Mouse (Mus musculus): Measurements from ENCODE around the gene Pcca. TPM values are rescaled to one million over a fixed set of nuclear protein-coding genes. Genes with fewer than 3 reads are reported as not detected.

Pcca gene
- polyA plus RNA-seq, 1 experiment from 2014 or later: 27.0 TPM

DNA sequence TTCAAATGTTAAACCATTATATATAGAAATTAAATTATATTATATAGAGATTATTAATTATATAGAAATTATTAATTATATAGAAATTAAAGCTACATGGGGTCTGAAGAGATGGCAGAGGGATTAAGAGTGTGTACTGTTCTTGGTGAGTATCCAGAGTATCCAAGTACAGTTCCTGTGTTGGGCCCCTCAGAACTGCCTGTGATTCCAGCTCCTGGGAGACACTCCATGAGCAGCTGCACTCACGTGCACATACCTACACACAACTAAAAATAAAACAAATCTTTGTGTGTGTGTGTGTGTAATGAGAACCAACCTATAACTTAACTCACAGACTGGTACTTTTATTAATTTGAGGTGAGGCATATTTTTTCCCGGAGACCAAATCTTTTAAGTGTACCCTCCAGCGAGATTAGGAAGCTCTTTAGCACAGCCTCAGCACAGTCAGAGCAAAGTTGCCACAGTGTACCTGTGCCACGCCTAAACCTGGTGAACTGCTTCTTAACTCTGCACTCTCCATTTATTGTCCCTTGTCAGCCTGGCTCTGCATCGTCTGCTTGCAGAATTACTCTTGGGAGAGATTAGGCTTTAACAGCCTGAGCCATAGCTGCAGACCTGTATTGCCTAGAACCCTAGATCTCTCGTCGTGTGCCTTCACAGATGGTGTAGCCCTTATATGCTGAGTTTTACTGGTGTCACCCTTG is 301.5 kb downstream of the Pcca start:
- 70% methylated on average over 7 of the region's 7 CpGs for WGBS
- ATAC-seq (replicated peaks): no peak

DNA sequence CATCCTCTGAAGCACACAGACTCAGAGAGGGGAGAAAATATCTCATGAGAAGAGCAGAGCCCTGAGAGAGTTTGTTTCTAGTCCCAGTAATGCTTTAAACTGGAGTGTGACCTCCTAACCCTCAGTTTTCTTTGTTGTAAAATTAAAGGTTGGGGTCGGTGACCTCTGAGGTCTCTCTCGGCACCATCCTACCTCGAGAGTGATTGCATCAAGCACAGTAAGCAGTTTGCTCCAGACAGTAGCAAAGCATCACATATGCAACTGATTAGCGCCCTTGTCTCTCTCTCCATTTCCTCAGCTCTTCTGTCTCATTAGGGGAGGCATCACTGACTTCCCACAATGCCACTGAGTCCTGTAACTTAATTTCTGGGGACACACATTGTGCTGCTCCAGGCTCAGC is 302.1 kb downstream of the Pcca start:
- Histone ChIP-seq H3K4me2 (no peak overlapping the region), H3K4me3 (no peak overlapping the region), H3K36me3 (replicated peaks) (no peaks in the 10 kb centered on the region), H3K9me3 (no peaks in the 10 kb centered on the region), H3K27me3 (replicated peaks) (no peaks in the 10 kb centered on the region), H3K27ac (no peak overlapping the region), H3K4me1 (no peaks in the 10 kb centered on the region), H3K9ac (no peak overlapping the region)
- WGBS: 34% methylated on average over 4 of the region's 4 CpGs
- ATAC-seq (replicated peaks): no peak

More for the DNA sequence above, 301.5 kb downstream of the Pcca start:
- Histone ChIP-seq H3K4me2 (no peak overlapping the region), H3K4me3 (no peak overlapping the region), H3K4me1 (no peaks in the 10 kb centered on the region), H3K9ac (no peak overlapping the region), H3K27ac (no peak overlapping the region), H3K9me3 (no peaks in the 10 kb centered on the region), H3K27me3 (replicated peaks) (no peaks in the 10 kb centered on the region), H3K36me3 (replicated peaks) (no peaks in the 10 kb centered on the region)

DNA sequence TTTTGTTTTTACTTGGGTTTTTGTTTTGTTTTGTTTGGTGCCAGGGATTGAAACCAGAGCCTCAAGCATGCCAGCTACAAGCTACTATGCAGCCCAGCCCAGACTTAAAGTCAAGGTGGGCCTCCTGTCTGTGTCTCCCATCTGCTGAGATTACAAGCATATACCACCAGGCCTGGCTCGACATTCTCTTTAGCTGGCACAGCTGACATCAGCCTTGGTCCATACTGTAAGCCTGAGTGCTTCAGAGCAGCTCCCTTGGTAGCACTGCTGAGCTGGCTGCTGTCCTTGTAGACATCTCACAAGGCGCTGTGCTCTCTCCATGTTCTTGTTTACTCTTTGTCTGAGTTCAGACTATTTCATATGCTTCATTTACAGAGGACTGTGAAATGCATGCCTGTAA is 302.9 kb downstream of the Pcca start:
- H3K27ac ChIP-seq: no peak overlapping the region
- WGBS: 65% methylated on average over 2 of the region's 2 CpGs
- ATAC-seq (replicated peaks): no peak

DNA sequence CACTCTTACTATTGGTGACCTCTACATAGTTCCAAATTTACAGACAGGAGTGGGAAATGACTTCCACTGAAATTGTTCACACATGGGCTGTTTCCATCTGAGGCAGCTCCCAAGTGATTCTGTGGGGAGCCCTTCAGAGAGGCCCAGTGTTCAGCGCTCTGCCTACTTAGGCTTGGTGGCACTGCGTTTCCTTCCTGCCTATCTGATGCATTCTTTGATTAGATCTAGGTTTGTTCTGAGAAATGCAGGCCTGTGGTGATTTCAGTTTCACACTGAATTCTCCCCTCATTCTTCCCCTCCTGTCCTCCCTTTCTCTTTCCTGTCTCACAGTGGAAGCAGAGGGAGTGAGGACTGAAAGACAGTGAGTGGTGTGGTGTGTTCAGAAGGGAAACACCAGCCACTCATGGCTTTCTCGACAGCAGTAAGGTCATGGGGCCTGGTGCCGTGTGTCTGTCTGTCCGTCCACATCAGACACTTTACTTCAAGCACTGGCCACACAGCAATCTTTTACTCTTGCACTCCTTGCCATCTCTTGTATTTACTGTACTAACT is 318.5 kb downstream of the Pcca start:
- Histone ChIP-seq H3K27ac (no peak overlapping the region), H3K27me3 (replicated peaks) (no peaks in the 10 kb centered on the region), H3K9me3 (no peaks in the 10 kb centered on the region), H3K36me3 (replicated peaks) (no peaks in the 10 kb centered on the region), H3K4me3 (no peak overlapping the region), H3K4me1 (no peaks in the 10 kb centered on the region), H3K4me2 (no peak overlapping the region), H3K9ac (no peak overlapping the region)
- ATAC-seq (replicated peaks): no peak
- 85% methylated on average over 5 of the region's 5 CpGs for WGBS

More for the DNA sequence above, 302.9 kb downstream of the Pcca start:
- Histone ChIP-seq H3K9me3 (no peaks in the 10 kb centered on the region), H3K27me3 (replicated peaks) (no peaks in the 10 kb centered on the region), H3K4me3 (no peak overlapping the region), H3K4me2 (no peak overlapping the region), H3K36me3 (replicated peaks) (no peaks in the 10 kb centered on the region), H3K9ac (no peak overlapping the region), H3K4me1 (no peaks in the 10 kb centered on the region)

DNA sequence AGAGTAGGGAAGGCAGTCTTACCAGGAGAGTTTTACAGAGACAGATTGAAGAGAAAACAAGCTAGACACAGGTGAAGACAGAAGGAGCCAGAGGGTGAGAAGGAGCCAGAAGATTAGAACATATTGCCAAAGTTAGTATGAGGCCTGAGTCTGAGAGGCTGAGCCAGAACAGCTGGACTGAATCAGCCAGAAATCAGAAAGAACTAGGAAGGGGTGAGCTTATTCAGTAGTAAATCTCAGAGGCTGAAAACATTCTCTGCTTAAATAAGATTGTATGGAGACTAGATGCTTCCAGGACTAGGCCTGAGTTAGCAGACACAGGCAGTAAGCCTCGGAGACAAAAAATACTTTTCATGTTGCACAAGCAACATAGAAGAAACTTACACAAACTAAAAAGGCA is 325.7 kb downstream of the Pcca start:
- no peak for ATAC-seq (replicated peaks)
- H3K9me3 ChIP-seq: no peaks in the 10 kb centered on the region
- WGBS: 94% methylated on average over 1 of the region's 1 CpGs
- no peak overlapping the region for H3K4me3 ChIP-seq
- H3K27ac ChIP-seq: no peak overlapping the region
- H3K4me1 ChIP-seq: no peaks in the 10 kb centered on the region
- no peak overlapping the region for H3K9ac ChIP-seq
- no peaks in the 10 kb centered on the region for H3K27me3 ChIP-seq (replicated peaks)
- no peak overlapping the region for H3K4me2 ChIP-seq
- H3K36me3 ChIP-seq (replicated peaks): no peaks in the 10 kb centered on the region

DNA sequence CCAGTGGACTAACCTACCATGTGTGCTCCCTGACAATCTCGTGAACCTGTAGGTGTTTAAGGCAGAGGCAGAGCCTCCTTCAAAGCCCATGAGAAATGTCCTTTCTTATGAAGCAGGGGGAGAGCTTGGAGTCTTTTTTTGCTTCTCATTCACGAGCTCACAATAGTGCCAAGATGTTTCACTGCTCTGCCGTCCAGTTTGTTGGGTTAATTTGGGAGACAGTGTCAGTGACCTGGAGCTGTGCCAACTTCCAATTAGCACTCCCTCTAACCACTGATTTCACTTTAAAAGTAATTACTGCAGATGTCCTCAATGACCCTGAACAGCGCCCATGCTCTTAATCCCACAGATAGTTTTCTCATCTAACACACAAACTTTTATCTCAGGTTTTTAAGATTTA is 328.5 kb downstream of the Pcca start:
- H3K4me1 ChIP-seq: no peaks in the 10 kb centered on the region
- H3K36me3 ChIP-seq (replicated peaks): no peaks in the 10 kb centered on the region
- H3K27me3 ChIP-seq (replicated peaks): no peaks in the 10 kb centered on the region
- H3K9me3 ChIP-seq: no peaks in the 10 kb centered on the region
- H3K4me2 ChIP-seq: no peak overlapping the region
- WGBS: 34% methylated on average over 4 of the region's 4 CpGs
- H3K9ac ChIP-seq: no peak overlapping the region
- no peak overlapping the region for H3K4me3 ChIP-seq
- no peak overlapping the region for H3K27ac ChIP-seq
- ATAC-seq (replicated peaks): no peak

DNA sequence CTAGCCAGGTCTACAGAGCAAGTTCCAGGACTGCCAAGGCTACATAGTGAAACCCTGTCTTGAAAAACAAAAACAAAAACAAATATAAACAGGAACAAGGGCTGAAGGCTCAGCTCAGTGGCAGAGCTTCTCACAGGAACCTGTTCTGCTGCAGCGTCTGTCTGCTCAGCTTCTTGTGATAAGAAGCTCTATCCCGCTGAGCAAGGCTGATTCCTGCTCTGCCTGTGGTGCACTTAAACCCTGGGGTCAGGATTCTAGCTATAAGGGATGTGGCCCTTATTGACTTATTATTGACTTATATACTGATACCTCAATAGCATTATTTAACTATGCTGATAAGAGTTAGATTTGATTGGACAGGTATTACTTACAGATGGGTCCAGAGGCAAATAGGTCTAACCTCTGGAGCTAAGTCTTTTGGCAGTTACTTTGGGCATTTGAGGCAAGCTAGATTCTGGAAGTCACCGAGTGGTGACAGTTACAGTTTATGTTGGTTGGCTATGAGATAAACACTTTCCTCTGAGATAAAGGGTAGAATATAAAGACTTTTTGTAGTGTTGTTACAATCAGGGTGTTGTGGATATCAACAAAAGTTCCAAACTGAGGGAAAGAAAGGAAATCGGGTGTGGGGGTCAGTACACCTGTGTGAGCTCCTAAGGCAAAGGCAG is 331.5 kb downstream of the Pcca start:
- Histone ChIP-seq H3K36me3 (replicated peaks) (no peaks in the 10 kb centered on the region), H3K9me3 (no peaks in the 10 kb centered on the region), H3K9ac (no peak overlapping the region), H3K4me1 (no peaks in the 10 kb centered on the region), H3K4me2 (no peak overlapping the region), H3K27me3 (replicated peaks) (no peaks in the 10 kb centered on the region), H3K27ac (no peak overlapping the region), H3K4me3 (no peak overlapping the region)
- no peak for ATAC-seq (replicated peaks)
- 87% methylated on average over 4 of the region's 4 CpGs for WGBS

DNA sequence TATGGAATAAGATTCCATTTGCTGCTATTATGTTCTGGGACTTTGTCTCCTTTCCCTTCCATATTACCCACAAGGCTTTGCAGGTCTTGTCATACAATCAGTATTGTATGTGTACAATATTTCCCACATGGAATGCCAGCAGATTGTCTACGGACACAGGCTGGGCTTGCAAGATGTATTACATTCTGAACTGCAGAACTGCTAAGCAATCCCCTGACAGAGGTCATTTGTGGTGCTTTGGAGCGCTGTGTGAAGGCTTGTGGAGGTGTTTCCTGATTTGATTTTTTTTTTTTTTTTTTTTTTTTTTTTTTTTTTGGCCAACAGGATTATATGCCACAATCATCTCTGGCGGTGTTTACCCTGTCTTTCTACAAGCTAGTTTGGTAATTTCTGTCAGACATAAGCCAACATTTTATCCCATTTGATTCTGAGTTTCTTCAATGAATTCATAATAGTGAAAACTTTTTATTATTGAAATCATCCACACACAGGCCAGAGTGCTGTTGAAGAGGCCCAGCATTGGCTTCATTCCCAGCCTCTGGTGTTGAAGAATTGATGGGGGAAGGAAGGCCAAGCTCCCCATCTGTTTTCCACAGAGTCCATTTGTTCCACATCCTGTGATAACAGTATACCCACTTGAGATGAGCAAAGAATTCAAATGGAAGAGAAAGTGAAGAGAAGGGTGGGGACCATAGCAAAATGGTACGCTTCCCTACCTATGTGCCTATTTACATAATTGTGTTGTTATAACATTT is 333.6 kb downstream of the Pcca start:
- Histone ChIP-seq H3K4me1 (peaks cover 8% of the 10 kb centered on the region; the same call in 1 of the 2 replicates), H3K4me3 (no peak overlapping the region), H3K27ac (no peak overlapping the region), H3K4me2 (no peak overlapping the region), H3K27me3 (replicated peaks) (no peaks in the 10 kb centered on the region), H3K9ac (no peak overlapping the region), H3K36me3 (replicated peaks) (no peaks in the 10 kb centered on the region), H3K9me3 (no peaks in the 10 kb centered on the region)
- no peak for ATAC-seq (replicated peaks)
- WGBS: 78% methylated on average over 4 of the region's 4 CpGs

DNA sequence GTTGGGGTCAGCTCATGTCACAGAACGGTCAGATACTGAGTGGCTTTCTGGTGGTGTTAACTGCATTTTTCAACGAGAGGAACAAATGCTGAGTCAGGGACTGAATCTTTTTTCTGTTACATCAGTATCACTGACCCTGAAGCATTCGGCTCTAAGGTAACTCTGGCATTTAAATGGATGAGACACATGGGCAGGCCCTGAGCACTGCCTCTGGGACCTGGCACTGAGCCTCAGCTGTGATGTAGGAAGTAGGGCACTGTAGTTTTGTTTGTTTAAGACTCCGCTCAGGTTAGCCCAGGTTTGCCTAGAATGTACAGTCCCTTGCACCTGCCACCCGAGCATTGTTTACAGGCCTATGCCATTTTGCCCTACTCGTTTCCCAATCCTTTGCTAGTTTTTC is 335.7 kb downstream of the Pcca start:
- Histone ChIP-seq H3K9me3 (no peaks in the 10 kb centered on the region), H3K36me3 (replicated peaks) (no peaks in the 10 kb centered on the region), H3K27ac (no peak overlapping the region), H3K4me2 (no peak overlapping the region), H3K9ac (no peak overlapping the region), H3K4me1 (peaks cover 8% of the 10 kb centered on the region; the same call in 1 of the 2 replicates), H3K4me3 (no peak overlapping the region), H3K27me3 (replicated peaks) (peaks cover 3% of the 10 kb centered on the region; the same call in 1 of the 2 replicates)
- 80% methylated on average over 6 of the region's 6 CpGs for WGBS
- ATAC-seq (replicated peaks): no peak

DNA sequence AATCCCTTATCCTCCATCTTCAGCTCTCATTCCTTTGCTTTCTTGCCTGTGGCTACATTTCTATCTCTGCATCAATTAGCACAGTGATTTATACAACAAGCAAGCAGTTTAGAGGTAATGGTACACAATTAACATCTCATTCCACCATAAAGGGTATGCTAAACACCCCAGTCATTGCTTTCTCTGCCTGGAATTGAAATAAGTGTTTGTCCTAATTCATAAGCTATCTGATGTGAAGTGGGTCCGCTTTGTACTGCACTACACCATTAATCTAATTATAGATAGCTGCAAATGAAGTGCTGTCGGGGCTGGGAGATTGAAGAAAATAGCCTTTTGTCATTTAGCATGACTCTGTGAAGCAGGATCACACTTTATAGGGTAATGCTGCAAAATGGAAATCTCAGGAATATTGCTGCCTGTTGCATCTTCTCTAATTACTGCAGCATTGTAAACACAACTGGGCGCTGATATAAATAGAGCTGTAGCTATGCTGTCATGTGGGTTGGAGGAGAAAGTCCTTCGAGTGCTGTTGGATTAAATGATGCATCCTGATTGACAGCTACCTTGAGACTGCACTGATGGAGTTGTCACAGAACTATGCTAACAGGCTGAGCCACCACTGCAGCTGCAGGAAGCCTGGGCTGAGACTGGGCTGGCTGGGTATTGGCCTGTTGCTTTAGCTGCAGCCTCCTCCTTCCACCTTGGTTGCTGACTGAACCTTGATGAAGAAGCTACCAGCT is 337.9 kb downstream of the Pcca start:
- no peak overlapping the region for H3K4me2 ChIP-seq
- H3K9me3 ChIP-seq: no peaks in the 10 kb centered on the region
- no peak overlapping the region for H3K9ac ChIP-seq
- H3K4me1 ChIP-seq: peaks cover 19% of the 10 kb centered on the region
- 0 out of 2 replicates have a peak, but pooled peaks have one; percentile 5 for ATAC-seq (replicated peaks)
- H3K27ac ChIP-seq: no peak overlapping the region
- H3K36me3 ChIP-seq (replicated peaks): no peaks in the 10 kb centered on the region
- H3K4me3 ChIP-seq: no peak overlapping the region
- peaks cover 6% of the 10 kb centered on the region; the same call in 1 of the 2 replicates for H3K27me3 ChIP-seq (replicated peaks)
- 26% methylated on average over 4 of the region's 4 CpGs for WGBS

DNA sequence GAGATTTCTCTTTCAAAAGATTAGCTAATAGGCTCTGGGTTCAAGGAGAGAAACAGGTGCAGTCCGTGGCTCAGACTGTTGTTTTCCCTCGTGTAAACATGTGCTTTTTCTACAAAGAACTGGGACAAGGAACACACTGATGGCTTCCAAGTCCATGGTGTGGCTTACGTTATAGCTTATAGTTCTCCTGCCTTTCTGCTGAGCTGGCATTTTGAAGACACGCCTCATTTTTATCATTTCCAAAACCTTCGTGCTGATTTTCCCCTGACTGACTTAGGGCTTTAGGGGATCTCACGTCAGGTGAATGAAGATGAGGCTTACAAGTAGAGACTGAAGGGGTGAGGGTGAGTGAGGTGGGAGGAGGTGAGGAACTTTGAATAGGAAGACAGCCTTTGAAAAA is 338.5 kb downstream of the Pcca start:
- Histone ChIP-seq H3K4me1 (peaks cover 19% of the 10 kb centered on the region), H3K9ac (no peak overlapping the region), H3K9me3 (no peaks in the 10 kb centered on the region), H3K27ac (no peak overlapping the region), H3K36me3 (replicated peaks) (no peaks in the 10 kb centered on the region), H3K27me3 (replicated peaks) (peaks cover 6% of the 10 kb centered on the region; the same call in 1 of the 2 replicates), H3K4me2 (no peak overlapping the region), H3K4me3 (no peak overlapping the region)
- ATAC-seq (replicated peaks): no peak
- WGBS: 80% methylated on average over 6 of the region's 6 CpGs

DNA sequence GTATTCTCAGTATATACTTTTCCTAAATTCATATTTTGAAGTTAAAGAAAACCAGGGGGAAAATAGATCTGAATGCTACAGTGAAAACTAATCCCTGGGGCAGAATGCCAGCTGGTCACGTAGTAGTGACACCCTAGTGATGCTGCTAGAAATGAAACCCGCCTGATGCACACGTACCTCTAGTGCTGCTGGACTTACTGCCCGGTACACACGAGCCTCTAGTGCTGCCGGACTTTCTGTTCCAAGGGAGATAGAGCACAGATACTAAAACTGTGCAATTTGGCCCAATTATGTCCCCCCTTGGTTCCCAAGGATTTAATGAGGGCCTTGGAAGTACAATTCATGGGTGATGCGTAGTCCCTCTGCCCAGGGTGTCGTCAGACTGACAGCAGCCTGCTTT is 340.9 kb downstream of the Pcca start:
- Histone ChIP-seq H3K4me3 (no peak overlapping the region), H3K9ac (no peak overlapping the region), H3K27ac (peak overlapping the region; percentile 37; the same call in 1 of the 2 replicates), H3K4me1 (peaks cover 19% of the 10 kb centered on the region), H3K9me3 (no peaks in the 10 kb centered on the region), H3K27me3 (replicated peaks) (peaks cover 6% of the 10 kb centered on the region; the same call in 1 of the 2 replicates), H3K36me3 (replicated peaks) (no peaks in the 10 kb centered on the region), H3K4me2 (no peak overlapping the region)
- ATAC-seq (replicated peaks): no peak
- WGBS: 50% methylated on average over 8 of the region's 8 CpGs
